Mouse (Mus musculus): ENCODE results near the gene Ttc9b.
A peak's percentile ranks its signal among the peaks of the same experiment; 100 is the strongest.
"Not testable (repeated sequence)": the region's sequence is repeated elsewhere in the genome, so short reads cannot be mapped to it uniquely, and the experiment has no call there.

Gene Ttc9b

DNA sequence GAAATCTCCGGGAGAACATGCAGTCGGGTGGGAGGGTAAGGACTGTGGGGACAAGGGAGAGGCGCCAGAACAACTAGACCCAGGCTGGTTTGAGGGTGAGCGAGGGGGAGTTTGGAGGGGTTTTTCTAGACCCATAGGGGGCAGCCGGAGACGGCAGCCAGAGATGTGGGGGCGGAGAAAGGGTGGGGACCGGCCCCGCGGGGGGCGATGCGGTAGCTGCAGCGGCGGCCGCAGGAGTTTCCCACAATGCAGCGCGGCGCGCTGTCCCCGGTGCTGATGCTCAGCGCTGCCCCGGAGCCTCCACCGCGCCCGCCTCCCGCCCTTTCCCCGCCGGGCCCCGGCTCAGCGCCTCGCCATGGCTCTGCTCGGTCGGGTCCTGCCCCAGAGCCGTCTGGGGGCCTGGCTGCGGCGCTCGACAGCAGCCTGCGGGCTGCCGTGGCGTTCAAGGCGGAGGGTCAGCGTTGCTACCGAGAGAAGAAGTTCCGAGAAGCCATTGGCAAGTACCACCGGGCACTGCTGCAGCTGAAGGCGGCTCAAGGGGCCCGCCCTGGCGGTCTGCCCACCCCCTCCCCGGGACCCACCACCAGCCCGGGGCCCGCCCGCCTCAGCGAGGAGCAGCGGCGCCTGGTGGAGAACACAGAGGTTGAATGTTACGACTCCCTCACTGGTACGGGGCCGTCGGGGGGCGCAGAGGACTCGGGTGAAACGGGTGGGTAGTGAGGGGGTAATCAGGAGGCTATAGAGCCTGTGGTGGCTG is at the start of gene Ttc9b:
TSS of gene Ttc9b (plus strand) at position 235 of the 757 bp plus-strand sequence.
- DNase-seq (ENCODE audit: low spot score), result peak; percentile 59

DNA sequence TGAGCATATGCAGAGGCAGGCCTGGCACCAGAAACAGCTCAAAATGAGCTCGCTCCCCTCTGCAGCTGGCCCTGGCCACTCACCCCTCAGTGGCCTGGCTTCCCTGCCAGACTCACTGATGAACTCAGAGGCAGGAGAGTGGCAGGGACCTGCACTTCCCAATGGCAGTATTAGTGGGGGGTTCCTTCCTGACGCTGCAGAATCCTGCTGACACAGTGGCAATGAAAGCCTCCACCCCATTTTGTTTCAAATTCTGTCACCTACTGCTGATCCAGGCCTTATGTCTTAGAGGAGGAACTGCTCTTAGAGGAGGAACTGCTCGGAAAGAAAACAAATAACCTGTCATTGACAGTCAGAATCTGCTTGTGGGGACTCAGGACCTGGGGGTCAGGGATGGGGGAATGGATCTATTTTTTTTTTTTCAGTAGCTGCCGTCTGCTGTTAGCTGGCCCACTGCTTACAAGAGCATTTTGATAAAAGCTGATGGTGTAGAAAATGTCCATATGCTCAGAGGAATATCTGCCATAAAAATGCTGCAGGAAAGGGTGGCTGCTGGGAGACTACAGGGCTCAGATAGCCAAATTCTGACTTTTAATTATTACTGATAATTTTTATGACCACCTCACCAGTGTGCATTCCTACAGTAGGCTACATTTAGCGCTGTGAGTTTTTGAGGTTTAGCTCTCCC is 48.9 kb upstream of the Ttc9b start:
- no peak for DNase-seq (ENCODE audit: low spot score)

DNA sequence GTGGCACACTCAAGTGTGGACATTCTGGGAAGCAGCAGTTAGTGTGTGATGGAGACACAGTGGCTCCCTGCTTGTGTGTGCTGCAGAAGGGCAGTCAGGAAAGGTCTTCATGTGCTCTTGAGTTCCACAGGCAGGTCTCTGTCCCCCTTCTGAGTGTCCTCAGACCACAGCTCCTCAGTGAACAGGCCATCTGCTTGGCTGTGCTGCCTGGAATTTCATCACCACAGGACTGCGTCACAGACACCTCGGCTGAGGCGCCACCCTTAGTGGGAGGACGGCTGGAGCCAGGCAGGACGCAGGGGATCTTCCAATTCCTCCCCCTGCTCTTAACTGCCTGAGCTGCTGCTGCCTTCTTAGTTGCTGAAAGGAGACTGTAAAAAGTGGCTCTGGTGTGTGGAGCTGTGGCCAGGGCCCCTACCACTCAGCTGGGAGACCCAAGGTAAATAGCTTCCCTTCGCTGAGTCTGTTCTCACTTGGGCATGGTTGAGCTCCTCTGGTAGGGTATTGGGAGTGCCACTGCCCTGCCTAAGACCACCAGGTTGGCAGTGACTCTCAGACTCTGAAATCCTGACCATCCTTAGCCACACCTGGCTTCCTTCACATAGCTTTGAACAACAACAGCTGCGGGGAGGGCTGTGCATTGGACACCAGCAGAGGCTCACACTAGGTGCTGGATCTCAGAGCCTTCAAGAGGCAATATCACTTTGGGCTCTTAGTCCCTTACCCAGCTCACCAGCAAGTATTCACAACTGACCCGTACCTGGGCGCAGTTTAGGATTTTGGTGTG is 48.0 kb upstream of the Ttc9b start:
- no peak for DNase-seq (ENCODE audit: low spot score)

DNA sequence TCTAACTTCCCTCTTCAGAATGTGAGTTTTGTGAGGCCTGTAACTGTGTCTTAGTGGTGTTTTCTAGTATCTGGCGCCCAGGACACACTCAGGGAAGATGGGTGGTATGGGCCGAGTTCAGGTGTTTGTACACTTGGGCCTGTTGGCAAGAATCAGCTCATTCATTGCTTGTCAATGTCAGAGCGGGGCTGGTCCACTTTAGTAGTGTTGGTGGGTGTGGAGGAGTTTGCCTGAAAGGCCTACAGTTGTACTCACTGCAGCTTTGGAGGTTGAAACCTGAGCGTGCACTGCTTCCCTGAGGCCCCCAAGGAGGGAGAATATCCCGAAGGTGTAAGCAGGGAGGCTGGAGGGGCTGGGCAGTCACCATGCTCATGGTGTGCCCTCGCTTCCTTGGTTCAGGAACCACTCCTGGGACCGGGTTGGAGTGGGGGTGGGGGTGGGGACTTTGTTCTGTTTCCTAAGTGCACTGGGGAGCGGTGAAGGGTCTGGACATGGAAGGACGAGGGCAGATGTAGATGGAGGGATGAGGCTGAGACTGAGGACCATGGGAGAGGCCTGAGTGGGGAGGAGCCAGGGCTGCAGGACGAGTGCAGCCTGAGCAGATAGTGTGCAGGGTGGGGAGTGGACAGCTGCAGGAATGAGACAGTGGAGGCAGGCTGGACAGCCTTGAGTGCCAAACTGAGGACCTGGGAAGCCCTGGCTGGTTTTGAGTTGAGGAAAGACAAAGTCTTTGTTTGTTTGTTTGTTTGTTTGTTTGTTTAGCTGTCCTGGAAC is 47.0 kb upstream of the Ttc9b start:
- no peak for DNase-seq (ENCODE audit: low spot score)

DNA sequence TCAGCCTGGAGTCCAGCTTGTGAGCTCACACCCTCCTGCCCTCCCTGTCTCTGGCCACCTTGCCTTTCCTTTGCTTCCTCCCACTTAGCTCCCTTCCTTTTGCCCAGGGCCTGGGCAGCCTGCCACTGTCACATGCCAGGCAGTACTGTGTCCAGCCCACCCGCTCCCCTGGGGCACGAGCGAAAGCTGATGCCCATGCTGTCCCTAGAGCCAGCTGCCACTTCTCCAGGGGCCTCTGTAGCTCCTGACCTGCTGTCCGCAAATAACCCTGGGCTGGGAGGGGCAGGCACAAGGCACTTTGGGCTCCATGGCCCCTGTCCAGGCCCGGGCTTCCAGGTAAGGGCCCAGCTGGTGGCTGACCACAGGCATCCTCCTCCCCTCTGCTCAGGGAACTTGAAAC is 46.1 kb upstream of the Ttc9b start:
- DNase-seq (ENCODE audit: low spot score), result no peak

DNA sequence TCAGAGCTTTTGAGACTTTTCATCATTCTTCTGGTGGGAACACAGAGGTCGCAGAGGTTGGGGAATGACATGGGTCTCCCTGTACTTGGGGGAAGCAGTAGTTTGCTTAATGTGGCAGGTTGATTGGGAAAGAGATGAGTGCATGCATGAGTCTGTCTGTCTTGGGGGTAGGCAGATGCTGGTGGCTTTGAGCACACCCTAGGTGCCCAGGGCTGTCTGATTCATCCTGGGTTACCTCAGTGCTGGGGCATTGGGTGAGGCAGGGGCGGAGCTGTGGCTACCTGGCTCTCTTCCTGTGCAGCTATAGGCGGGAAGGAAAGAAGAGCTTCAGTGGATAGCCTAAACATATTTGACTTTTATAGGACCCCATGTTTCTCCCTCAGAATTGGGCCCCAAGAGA is 45.6 kb upstream of the Ttc9b start:
- no peak for DNase-seq (ENCODE audit: low spot score)

DNA sequence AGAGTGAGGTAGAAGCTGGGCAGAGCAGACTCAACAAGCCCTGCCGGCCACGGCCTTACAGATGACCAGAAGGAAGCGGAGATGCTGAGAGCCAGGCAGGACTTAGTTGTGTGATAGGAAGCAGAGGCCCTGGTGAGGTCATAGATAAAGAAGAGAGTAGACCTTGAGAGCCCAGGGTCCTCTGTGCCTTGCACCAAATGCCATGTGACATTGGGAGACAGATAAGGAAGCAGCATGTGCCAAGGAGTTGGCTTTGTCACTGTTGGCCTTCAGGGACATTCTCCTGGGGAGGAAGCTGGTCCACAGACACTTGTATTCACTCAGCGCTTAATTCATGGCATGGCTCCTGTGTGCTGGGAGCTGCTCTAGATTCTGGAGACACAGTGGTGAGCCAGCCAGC is 44.4 kb upstream of the Ttc9b start:
- no peak for DNase-seq (ENCODE audit: low spot score)

DNA sequence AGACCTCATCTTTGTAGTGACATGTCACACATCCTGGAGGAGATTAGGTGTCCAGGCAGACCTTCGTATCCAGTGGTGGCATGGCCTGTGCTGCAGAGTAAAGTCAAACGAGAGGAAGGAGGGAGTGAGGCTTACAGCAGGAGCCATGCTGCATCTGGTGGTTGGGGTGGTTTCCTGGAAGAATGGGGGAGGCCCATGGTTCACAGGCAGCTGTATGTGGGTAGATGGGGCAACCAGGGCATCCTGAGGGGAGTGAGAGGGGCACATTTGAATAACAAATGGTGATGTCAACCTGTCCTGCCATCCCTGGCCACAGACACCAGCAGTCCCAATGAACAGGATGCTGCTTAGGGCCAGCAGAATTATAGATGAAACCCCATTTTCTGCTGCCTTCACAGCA is 44.0 kb upstream of the Ttc9b start:
- DNase-seq (ENCODE audit: low spot score), result no peak

DNA sequence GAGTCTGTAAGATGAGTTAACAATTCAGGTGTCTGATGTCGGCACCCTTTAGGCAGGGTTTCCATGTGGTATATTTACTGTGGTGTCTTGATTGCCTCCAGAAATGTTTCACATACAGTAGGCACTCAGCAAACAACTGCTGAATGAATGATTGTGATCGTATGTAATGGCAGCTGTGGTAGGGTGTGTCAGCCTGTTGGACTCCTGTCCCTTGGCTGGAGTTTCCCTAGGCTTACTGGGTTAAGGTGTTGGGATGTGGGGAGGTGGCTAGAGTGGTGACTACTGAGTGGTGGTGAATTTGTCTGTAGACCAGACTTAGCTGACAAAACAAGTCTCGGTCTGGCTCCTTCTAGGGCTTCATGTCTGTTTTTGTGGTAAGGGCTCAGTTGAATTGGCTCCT is 43.3 kb upstream of the Ttc9b start:
- no peak for DNase-seq (ENCODE audit: low spot score)

DNA sequence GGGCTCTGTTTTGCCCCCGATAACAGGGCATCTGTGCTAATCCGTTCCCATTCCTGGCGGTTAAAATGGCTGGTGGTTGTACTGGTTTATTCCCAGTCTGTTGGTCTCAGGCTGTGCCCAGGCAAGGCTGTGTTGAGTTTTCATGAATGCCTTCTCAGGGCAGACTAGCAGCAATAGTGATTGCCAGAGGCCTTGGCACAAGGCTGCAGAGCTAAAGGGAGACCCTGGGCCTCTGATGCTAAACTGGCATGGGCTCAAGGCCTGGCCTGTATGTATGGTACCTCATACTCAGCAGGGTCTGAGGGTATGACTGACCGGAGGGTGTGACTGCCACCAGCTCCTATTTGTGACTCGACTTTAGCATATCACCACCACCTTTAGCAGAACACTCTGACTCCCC is 42.8 kb upstream of the Ttc9b start:
- no peak for DNase-seq (ENCODE audit: low spot score)

DNA sequence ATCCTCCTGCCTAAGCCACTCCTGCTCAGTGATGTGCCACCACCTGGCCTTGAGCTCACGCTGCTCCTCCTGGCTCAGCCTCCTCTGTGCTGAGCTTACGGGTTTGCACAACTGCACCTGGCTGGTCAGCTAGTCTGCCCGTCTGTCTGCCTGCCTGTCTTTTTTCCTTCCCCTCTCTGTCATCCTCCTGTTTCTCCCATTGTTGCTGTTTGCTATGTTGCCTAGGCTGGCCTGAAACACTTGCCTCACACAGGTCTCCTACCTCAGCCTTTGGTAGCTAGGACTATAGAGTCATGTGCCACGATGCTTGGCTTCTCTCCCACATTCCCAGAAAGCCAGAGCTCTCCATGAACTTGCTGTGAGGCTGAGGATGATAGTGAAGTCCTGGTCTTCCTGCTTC is 40.8 kb upstream of the Ttc9b start:
- DNase-seq (ENCODE audit: low spot score), result no peak

DNA sequence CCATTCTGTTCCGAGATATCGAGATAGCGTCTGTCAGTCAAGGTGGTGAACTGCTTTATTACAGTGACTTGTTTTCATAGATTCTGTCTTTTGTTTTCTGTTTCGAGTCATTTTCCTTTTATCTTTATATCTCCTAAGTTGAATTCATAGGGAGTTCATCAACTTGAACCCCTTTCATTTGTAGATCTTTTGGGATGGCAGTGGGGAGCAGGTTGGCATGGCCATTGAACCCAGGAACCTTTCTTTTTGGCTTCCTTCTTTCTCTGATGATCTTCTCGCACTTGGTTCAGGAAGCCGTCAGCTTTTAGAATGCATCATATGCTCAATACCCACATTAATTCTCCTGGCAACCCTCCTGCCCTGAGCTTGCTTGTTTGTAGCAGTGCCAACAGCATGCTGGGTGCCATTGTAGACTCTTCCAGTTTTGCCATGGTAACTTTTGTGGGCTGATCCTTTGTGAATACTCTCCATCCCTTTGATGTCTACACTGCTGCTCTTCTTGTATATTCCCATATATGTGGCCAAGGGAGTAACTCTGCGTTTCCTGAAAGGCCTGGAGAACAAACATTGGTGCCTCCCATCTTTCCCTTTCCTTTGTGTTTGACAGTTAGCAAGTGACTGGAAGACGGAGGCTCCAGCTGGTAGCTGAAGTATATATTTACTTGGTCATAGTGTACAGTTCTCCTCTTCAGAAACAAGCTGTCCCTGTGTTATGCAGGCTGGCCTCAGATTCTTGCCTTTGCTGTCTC is 39.8 kb upstream of the Ttc9b start:
- no peak for DNase-seq (ENCODE audit: low spot score)

DNA sequence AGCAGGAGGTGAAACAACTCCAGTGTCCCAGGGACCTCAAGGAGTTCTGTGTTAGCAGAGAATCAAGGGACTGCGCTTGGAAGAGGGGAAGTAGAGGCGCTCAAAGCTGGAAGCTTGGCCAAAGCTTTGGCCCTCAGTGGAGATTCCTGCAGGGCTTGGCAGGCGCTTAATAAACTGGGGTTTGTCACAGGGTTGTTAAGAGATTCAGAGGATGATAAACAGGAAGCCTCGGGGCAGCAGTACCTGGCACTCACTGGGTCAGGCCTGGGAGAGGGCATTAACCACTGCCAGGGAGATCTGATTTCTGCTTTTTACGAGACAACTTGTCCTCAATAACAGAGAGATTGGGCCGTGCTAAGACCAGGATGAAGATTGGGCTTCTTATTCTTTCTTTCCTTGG is 32.7 kb upstream of the Ttc9b start:
- DNase-seq (ENCODE audit: low spot score), result no peak

DNA sequence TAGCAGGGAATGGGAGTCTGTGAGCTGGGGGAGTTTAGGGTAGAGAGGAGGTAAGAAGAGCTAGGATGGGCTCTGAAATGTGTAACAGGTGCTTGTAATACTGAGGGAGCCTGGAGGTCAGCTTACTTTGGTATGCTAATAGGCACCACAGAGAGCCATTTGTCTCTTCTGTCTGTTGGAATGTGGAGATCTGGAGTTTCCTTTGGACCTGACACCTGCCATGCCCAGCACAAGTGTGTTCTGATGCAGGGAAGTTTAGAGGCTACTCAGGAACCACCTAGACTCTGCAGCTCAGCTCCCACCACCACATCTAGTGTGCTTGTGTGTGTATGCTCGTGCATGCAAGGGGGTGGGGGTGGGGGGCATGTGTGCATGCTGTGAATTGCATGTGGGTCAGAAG is 31.5 kb upstream of the Ttc9b start:
- DNase-seq (ENCODE audit: low spot score), result no peak

DNA sequence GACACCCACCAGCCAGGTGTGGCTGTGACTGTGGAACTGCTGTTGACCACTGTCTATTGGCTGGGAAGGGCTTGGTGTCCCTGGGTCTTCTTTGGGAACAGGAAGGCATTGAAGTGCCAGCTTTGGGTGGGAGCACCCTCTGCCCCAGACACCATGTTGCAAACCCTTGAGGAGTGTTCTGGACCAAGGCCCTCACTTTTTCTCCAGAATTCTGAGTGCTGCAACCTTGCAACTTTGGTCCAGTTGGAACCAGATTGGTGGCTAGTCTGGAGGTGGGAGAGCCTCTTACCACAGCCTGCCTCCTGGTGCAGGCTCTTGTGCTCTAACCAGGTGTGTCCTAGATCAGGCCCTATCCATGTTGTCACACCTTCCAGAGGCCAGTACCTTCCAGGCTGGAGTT is 28.7 kb upstream of the Ttc9b start:
- DNase-seq (ENCODE audit: low spot score), result no peak

DNA sequence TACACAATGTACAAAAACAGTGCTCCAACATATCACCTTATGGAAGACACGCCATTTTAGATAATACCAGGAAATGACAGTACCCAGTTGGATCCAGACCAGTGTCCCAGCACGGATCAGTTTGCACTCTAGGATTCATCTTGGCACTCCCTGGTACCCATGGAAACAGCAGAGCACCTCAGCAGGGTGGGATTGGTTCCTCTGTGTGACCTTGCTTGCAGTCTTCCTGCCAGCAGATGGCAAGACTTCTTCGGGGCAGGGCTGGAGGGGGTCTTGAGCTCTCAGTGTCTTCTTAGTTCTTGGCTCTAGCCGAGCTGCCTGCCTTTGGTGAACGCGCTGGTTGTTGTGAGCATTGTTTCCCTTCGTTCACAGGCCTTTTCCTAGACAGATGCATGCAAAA is 26.0 kb upstream of the Ttc9b start:
- no peak for DNase-seq (ENCODE audit: low spot score)

DNA sequence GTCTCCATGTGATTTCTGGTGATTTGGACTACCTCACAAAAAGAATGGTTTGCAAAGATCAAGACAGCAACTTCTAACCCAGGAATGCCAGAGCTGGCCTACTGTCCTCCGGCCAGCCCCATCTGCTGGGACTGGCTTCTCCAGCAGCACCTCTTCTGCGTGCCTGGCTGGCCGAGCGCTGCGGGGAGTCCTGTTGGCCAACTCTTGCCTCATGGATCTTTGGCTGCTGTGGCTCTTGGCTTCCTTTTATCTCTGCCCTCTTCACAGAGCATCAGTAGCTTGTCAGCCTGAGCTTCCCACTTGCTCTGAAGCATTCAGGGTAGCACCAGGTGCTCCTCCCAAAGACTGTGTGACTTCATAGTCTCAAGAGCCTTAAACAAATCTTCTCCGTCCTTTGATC is 25.5 kb upstream of the Ttc9b start:
- DNase-seq (ENCODE audit: low spot score), result no peak

DNA sequence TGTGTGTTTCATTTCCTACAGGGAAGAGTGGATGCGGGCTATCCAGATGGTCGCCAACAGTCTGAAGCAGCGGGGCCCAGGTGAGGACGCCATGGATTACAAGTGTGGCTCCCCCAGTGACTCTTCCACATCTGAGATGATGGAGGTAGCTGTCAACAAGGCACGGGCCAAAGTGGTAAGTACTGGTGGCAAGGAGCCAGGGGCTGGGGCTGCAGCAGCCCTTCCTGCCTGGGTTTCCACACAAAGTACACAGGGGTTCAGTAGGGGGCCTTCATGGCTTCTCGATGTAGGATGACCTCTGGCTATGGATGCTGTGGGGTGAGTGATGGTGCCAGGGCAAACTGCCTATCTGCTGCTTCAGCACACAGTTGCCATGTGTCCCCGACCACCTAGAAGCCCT is 24.9 kb upstream of the Ttc9b start:
- not testable (repeated sequence) for DNase-seq (ENCODE audit: low spot score)

DNA sequence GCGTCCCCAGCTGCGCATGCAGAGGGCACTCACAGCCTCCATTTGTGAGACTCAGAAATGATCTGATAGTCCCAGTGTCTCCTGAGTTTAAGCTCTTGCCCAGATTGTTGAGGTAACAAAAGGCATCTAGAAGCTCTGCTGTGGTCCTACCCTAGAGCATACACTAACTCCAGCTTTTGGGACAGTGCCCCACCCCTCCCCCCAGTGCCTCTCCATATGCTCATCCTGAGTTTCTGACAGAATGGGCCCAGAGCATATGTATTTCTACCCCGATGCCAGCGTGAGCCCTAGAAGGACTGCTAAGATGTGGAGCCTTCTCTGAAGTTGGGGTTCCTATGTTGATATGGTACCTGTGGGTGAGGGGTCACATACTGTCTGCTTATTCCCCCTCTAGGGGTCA is 22.3 kb upstream of the Ttc9b start:
- DNase-seq (ENCODE audit: low spot score), result no peak

DNA sequence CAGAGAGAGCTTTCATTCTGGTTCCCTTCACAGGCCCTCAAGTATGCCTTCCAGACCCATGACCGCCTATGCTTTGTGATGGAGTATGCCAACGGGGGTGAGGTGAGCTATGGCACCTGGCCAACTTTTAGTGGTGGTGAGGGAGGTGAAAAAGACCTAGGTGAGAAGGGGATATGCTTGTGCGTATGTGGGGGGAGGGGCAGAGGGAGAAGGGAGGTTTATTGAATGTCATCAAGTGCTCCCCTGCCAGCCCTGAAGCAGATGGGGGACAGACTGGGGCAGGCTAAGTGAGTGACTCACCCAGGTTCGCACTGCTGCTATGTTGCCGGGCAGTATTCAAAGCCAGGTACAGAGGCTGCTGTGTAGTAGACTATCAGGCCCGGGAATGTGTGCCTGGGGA is 20.5 kb upstream of the Ttc9b start:
- no peak for DNase-seq (ENCODE audit: low spot score)

DNA sequence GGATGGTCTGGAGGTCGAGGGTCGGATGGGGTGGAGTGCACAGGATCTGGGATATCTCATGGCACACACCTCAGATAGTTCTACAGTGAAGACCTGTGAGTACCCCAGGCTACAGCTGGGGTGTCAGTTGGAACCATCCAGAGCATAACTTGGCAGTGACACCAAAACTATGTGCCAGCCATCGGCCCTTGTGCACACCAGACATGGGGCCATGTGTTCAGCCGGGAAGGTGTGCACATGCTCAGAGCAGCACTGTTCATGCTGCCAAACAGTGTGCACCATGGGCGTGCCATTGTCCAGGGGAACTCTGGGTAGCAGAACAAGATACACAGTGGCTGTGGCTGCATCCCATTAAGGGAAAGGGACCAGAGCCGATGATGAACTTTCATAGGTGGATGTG is 19.0 kb upstream of the Ttc9b start:
- no peak for DNase-seq (ENCODE audit: low spot score)

DNA sequence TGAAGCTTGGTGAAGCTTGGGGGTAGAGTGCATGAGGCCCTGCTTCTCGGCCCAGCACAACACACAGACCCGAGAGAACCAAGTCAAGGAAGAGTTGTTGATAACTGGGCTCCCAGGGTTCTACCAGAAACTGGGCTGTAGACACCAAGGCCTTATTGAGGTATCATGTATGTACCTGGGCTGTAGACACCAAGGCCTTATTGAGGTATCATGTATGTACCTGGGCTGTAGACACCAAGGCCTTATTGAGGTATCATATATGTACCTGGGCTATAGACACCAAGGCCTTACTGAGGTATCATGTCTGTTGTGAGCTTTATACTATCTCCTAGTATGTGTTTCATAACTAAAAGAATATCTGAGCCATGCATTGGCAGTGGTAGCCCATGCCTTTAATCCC is 18.6 kb upstream of the Ttc9b start:
- DNase-seq (ENCODE audit: low spot score), result not testable (repeated sequence)

Data from left cerebral cortex, adult 11 months (tissue).